Mouse (Mus musculus) heart, adult 2 months (tissue): ENCODE results near the gene Sec14l1.

Experiments
- CTCF ChIP-seq: fragments of 200-600 bp; IDR thresholded peaks from 2 replicates; pipeline ENCODE4 v1.8.1; 2022; ENCODE audit warnings: antibody characterized with exemption, mild to moderate bottlenecking, moderate library complexity
- EP300 ChIP-seq: fragments of 200-500 bp; IDR thresholded peaks from 2 replicates; pipeline ENCODE4 v1.6.1; 2011; ENCODE audit warnings: low read depth, low read length, control low read depth; ENCODE audit not compliant: insufficient read depth
- POLR2A ChIP-seq: fragments of 200-500 bp; IDR thresholded peaks from 2 replicates; pipeline ENCODE4 v1.6.1; 2011; ENCODE audit warnings: mild to moderate bottlenecking, low read depth, low read length, control low read depth; ENCODE audit not compliant: insufficient read depth

DNA sequence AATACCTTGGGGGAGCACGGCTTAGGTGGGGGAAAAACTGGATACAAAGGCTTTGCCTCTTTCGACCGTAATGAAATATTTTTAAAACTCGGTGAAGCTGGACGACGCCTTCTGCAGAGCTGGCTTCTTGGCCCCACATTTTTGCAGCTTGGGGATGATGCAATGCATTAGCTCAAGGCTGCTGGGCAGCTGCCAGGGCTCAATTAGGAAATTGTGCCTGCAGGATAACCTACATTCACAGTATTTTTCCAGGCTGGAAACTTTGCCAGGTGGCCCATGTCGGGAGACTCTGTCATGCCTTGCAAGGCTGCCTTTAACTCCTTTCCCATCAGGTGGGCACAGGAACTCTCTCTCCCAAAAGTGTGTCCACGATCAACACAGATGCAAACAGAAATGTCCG, 6.4 kb upstream of the Sec14l1 start:
- TF ChIP-seq POLR2A: no peak
- no peak for TF ChIP-seq CTCF
- TF ChIP-seq EP300: no peak
